Mouse (Mus musculus): Measurements from ENCODE around the gene Metap1.

The Metap1 gene

DNA sequence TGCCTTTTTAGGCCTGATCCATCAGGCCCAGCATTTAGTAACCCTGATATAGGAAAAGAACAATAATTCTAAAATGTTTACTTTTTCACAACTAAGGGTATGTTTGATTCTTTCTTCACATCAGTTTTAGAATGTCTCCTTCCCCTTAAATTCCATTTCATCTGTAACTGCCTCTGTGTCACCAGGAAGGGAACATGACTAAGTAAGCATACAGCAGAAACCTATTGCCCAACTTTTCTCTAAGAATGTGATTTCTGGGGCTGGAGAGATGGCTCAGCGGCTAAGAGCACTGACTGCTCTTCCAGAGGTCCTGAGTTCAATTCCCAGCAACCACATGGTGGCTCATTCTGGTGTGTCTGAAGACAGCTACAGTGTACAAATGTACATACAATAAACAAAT is 35.1 kb downstream of the Metap1 start:
- no peak for DNase-seq (ENCODE audit: extremely low spot score, low read depth, low spot score)

DNA sequence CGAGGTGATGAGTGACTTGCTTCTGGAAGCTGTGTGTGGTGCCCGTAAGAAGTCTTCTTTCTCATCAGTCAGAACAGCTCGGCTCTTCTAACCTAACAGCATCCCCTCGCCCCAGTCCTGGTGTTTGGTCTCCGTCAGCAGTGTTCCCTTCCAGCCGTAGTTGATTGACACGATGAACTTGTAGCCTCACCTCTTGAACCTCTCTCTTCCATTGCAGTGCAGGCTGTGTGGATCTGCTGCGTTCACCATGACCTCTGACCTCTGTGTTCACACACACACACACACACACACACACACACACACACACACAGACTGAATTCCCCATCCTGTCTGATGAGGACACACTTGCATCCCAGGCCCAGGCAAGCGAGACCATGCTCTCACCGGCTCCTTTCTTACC is 37.1 kb downstream of the Metap1 start:
- no peak for DNase-seq (ENCODE audit: extremely low spot score, low read depth, low spot score)

DNA sequence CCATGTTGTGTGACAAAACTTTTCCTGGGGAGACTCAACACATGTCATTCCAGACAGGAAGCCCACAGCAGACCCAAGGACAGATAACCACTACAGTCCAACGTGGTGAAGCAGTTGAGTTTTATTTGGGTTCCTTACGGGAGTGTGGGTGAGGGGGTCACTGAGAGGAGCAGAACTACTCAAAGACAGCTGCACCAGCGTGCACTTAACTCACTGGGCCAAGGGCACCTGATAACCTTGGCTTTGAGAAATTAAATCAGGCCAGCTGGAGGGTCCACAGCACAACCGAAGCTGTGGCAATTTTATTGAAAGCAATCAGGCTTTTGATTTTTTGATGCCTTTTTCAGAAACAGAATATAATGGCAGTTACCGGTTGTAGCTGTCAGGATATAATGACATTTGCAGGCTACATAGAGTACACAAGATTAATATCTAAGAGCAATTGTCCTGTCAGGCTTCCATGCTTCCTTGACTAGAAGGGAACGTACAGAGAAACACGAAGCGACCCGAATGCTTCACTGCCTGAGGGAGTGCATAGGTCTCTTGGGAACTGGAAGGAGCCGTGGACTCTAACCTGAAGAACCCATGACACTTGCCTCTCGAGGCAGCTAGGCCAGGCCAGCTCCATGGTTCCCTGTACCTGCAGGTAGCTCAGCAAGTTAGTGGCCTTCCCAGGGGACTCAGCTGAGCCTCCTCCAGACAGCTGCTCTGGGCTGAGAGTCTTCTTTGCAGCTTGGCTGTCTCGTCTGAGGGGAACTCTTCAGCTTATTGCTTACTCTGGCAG is 41.0 kb downstream of the Metap1 start:
- DNase-seq (ENCODE audit: extremely low spot score, low read depth, low spot score): no peak

DNA sequence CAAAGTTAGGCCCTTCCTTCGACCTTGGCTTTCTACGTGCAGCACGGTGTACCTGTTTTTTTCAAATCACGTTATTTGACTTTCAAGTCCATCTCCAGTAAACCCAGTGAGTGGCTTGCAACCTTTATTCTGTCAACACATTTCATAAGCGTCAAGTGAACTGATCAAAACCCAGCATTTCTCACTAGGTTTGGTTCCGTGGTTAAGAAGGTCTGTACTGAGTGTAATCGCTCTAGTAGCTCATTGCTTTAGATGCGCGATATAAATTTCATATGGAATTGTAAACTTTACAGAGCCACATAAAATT is 45.9 kb downstream of the Metap1 start:
- no peak for DNase-seq (ENCODE audit: extremely low spot score, low read depth, low spot score)

DNA sequence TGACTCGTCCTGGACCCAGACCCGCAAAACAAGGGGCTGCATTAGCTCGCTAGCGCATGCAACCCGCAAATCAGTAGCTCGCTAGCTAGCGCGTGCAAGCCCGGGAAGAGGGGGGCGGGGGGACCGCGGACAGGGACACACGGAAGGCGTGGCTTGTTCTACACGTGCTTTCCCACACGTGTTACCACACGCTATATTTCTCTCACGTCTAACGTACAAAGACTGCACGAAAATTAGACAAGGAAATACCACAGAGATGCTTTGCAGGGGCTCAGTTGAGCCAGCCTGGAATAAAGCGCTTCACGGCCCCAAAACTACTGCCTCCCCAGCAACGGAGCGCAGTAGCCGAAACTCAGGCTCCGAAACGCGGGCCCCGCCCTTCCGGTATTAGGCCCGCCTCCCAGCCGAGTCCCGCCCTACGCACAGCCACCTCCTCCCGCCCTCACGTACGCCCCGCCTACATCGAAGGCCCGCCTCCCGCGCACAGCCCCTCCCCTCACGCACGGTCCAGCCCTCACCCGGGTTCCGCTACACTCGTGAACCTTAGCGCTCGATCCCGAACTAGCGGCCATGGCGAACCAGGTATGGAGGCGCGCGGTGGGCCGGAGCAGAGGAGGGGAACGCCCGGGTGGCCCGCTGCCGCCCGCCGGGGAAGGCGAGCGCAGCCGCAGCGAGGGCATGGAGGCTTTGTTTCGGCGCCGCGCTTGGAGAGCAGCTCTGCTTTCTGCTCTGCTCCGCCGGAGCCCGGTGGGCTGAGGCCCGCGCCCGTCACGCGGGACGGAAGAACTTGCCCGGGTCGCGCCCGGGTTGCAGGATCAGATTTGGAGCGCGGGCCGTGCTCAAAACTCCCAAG is 46.5 kb downstream of the Metap1 start, which contains the start of gene Adh5:
Gene Adh5 (plus strand): TSS at position 482 of the 853 bp plus-strand sequence.
- DNase-seq (ENCODE audit: extremely low spot score, low read depth, low spot score): peak; percentile 80

DNA sequence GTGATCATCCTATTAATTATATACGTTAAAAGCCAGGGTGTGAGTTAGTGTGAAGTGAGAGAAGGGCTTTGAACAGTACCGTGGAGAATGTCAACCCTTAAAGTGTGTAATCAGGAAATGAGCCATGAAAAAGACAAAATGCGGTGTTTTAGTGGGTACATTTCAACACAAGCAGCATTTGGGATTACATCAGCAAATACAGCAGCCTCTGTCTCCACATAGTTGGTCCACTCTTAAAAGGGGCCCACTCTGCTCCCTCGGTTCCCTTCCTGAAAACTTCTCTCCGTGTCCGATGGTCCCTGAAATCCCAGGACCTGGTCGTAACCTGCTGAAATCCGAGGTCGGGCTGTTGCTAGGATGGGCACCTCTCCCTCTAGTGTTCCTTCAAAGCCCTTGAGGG is 47.1 kb downstream of the Metap1 start:
- no peak for DNase-seq (ENCODE audit: extremely low spot score, low read depth, low spot score)

DNA sequence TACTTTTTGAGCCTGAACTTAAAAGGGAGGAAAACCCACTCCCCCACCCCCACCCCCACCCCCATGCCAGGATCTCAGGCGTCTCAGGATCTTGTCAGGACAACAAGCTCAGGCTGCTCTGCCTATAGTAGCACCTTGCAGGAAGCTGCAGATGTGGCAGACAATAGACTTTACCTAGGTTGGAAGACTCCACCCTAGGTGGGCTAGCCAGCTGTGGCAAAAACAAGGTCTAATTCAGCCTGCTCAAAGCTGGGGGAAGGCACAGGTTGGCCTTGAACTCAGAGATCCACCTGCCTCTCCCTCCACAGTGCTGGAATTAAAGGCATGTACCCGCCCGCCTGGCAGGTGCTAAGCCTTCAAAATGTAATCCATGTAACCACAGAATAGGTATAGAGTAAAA is 50.6 kb downstream of the Metap1 start:
- DNase-seq (ENCODE audit: extremely low spot score, low read depth, low spot score): no peak

DNA sequence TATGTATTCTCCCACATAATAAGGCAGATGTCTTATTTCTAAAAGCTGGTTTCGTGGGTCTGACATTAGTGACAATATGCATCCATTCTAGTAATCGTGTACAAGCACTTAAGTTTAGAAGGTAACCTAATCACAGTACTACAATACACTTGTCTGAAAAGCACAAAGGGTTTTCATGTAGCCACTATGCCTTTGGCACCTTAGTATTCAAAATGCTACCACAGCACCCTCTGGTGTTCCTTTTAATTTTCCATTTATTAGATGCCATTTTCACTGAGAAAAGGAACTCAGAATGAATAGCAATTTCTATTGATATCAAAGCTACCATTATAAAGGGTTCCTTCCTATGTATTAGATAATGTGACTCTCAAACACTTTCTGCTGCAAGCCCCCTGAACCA is 57.5 kb downstream of the Metap1 start:
- no peak for DNase-seq (ENCODE audit: extremely low spot score, low read depth, low spot score)

DNA sequence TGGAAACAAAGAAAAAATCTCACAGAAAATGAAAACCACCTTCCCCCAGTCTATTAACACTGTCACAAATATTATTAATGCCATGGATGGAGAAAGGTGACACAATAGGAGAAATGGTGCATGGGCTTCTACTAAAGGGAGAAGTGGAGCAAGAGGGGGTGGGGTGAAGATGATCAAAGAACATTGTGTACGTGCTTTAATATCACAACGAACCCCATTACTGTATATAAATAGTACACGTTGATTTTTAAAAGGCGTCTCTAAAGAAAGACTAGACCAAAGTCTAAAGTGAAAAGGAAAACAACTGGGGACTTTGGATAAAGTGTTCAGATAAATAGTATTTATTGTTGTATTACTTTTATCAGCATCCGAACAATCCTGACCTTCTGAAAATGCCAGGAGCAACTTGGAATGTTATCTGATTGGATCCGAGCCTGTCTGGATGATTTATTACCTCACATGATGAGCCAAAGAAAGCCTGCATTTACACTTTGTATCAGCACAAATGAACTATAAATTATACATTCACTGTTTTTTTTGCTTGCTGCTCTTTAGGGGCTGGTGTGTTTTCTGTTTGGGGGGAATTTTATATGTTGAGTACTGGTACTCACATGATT is 58.8 kb downstream of the Metap1 start:
- DNase-seq (ENCODE audit: extremely low spot score, low read depth, low spot score): no peak

DNA sequence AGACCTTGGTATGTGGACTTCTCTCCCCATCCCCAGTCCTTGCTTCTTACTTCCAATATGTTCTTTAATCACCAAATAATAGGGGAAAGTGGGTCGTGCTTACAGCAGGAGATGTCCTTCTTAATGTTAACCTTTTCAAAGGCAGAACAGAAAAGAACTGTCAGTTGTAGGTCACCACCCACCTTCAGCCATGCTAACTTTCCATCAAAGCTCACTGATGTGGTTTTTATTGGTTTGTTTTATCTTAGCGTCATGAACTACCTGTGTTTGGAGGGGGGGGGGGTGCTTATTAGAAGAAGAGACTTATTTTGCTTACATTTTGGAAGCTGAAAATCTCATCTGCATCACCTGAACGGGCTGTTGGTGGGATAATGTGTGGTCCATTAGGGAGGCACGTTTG is 65.1 kb downstream of the Metap1 start:
- no peak for DNase-seq (ENCODE audit: extremely low spot score, low read depth, low spot score)

DNA sequence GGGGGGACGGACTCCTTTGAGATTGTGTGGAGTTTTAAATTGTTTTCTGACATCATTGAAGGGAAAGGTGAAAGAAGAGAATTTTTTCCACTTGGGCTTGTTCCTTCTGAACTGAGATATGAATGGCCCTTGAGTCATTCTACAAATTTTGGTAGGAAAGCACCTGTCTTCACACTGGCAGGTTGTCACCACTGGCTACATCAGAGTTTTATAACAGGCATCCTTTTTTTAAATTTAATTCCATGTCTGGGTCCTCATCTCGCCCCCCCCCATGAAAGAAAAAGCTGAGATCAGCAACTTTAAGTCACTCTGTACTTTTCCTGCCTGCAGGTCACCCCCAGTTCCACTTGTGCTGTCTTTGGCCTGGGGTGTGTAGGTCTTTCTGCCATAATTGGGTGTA is 65.7 kb downstream of the Metap1 start:
- DNase-seq (ENCODE audit: extremely low spot score, low read depth, low spot score): no peak

DNA sequence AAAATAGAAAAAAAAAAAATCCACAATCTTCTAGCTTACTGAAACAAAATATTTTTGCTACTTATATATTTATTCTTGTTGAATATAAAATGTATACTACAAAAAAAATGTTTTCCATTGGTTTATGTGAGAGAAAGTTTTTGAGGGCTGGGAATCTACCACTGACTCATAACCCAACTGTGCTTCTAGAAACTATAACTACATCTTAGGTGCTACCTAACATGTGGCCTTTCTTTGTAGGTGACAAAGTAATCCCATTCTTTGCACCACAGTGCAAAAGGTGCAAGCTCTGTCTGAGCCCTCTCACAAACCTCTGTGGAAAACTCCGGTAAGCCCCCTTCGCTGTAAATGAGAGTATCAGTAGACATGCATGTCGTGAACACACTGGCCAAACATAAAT is 68.9 kb downstream of the Metap1 start:
- no peak for DNase-seq (ENCODE audit: extremely low spot score, low read depth, low spot score)

DNA sequence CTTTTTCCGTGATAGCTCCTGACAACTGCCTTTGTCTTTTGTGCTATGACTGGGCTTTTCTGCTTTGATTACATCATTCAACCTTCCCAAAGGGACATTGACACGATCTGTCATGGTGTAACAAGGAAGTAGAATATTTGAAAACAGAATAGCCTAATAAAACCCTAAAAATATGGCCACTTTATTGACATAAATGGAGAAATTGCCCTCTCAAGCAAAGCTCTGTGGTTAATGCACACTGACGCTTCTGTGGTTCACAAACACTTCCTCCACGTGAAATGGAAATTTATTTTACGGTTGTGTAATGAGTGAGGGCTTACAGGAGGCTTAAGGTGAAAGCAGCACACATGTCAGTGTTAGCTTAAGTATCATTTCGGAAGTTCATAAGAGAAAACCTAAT is 69.9 kb downstream of the Metap1 start:
- no peak for DNase-seq (ENCODE audit: extremely low spot score, low read depth, low spot score)

DNA sequence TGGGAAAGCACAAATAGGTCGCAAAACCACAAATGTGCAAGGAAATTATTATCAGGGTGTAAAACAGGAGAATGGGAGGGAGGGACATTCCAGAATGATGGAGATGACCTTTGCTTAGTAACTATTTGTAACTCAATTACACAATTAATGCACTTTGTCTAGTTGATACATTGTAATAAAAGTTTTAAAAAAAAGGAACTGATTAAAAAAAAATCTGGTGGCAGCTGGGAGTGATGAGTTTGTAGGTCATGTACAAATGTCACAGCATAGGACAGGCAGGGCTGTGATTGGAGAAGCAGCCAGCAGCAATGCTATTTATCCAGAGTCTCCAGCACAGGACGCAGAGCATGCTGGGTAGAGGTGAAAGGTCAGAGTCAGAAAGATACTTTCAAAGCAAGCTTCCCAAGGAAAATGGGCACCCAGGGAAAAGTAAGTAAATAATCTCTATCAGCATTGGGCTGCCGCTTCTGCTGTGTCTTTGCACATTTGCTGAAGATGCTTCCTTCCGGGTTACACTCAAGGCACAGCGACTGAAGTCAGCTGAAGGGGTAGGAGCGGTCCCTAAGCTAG is 74.1 kb downstream of the Metap1 start, which contains the start of gene Adh4:
Gene Adh4 (plus strand): TSS at position 346 of the 570 bp plus-strand sequence.
- no peak for DNase-seq (ENCODE audit: extremely low spot score, low read depth, low spot score)

DNA sequence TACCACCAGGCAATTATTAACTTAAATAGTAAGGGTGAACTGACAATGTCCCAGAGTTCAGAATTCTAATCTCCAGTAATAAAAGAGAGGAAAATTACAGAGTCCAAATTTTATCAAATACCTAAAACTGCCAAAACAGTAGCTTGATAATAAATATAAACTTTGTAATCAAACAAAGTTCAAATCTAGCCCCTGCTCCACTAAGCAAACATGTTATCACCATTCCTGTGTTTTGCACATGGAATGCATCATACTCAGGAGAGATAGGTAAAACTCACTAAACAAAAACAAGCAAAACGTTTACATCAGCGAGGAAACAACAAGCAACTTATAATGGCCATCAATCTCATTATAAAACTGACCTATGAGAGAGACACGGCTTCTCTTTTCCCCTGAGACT is 79.1 kb downstream of the Metap1 start:
- DNase-seq (ENCODE audit: extremely low spot score, low read depth, low spot score): no peak

DNA sequence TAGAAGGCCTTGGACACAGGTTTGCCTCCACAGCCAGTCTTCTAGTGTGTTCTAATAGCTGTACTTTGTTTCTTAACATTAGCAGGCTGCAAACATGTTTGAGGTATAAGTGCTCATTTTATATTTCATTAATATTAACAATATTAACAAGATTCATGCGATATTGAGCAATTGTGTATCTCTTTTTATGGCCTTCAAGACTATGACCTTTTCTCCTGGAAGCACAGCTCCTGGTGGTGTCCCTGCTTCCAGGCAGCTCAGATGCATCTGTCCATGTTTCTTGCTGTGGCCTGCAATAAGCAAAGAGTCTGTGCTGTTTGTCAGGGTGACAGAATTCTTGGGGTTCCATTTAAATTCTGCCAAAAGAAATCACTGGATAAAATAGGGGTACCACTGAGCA is 79.7 kb downstream of the Metap1 start:
- no peak for DNase-seq (ENCODE audit: extremely low spot score, low read depth, low spot score)
